Mouse (Mus musculus) gastrocnemius, adult 8-10 months (tissue): Measurements from ENCODE around the gene Cfh. TPM values are rescaled to one million over a fixed set of nuclear protein-coding genes. Genes with fewer than 3 reads are reported as not detected.
"Not testable (repeated sequence)": the region's sequence is repeated elsewhere in the genome, so short reads cannot be mapped to it uniquely, and the experiment has no call there.

ENCODE experiments used
- DNase-seq, 2 experiments: peaks; one replicate each; pipeline ENCODE4 v3.0.0; 2022; ENCODE audit warnings: low spot score in 2 of 2
- total RNA-seq, 4 experiments: library from RNA; stranded (reverse); gene quantifications; 2 replicates each; pipeline ENCODE4 v1.2.4; 2022

The Cfh gene
- total RNA-seq = 1 to 10 TPM; 2.4 to 8.9 (median 5.5) TPM

- not testable (repeated sequence) for DNase-seq
These were observed at the start of gene Cfh for GRCm38 (mm10) chr1:140183664-140184063. TSS of gene Cfh (minus strand) at chr1:140183764.

- DNase-seq = no peak
These were observed 43.1 kb upstream of the Cfh start for GRCm38 (mm10) chr1:140226673-140227072.

GRCm38 (mm10) chr1:140225221-140225620 is 41.7 kb upstream of the Cfh start:
- no peak for DNase-seq

DNA sequence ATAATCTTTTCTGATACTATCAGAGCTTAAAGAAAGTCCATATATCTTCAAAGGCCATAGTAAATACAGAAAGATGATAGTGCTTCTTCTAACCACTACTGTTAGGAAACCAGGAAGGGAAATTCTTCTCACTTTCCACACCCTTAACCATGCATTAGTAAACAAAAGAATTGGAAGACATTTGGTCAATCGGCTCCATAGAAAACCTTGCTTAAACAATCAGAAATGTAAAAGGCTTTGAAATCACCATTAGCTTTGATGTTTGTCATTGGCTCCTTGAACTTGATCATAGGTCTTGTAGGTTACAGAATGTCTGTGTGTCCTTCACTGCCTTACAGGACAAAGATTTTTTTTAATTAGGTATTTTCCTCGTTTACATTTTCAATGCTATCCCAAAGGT is 21.8 kb upstream of the Cfh start:
- DNase-seq = no peak

DNA sequence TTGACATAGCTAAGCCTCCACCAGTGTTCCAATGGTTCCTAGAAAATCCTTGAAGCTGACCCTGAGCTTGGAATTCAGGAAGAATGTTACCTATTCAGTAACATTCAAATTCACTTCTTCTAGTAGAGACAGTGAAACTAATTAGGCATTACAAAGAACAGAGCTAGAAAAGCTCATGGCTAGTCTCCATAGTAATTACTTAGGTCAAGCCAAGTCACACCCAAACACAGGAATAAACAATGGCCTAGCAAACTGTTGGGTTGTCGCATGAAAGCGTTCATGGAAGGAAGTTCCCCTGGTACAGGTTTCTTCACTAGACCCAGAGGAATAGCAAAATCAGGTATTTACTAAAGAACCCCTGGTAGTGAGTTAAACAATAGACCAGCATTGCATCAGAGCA is 4.9 kb upstream of the Cfh start:
- not testable (repeated sequence) for DNase-seq

DNA sequence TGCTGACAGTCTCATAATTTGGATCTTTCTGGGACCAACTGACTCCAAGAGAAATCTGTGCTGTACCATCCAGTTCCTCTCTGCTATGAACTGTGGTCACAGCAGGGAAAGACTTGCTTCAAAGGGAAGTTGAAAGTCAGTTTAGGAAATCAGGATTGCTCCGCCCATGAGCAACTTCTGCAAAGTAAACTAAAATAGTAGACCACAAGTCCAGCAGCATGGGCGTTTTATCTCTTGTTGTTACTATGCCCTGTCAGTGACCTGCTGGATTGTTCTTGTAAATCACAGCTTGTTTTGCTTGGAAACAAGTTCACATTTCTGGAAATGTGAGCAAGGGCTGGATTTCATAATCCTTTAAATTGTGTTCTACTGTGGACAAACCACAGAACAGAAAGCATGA is 356 bp downstream of the Cfh start:
- peak; percentile 4 to 5 for DNase-seq

- no peak for DNase-seq
These were observed 3.4 kb downstream of the Cfh start for GRCm38 (mm10) chr1:140180125-140180524.

GRCm38 (mm10) chr1:140175442-140175841 is 8.1 kb downstream of the Cfh start:
- DNase-seq = no peak

DNA sequence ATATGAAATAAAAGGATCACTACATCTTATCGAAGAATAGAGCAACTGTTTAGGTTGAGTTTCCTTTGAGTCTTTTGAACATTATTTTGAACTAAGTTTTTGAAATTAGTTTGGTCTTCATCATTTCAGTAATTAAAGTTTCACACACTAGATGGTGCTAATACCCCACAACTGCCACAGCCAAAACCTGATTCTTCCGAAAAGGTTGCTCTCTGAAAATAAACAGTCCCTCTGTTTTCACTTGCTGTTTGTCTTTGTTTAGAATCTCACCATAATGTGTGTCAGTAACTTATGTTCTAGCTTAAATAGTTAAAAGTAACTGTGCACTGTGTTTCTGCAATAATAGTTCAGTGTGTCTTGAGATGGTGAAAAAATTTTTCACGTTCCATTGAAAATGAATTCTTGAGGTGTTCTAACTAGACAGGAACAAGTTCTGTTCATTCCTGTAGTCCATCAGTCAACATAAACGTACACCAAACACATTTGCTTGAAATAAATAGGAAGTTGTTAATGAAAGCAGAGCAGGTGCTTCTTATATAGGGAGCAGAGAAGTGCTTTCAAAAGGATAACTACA is 11.9 kb downstream of the Cfh start:
- no peak for DNase-seq

DNA sequence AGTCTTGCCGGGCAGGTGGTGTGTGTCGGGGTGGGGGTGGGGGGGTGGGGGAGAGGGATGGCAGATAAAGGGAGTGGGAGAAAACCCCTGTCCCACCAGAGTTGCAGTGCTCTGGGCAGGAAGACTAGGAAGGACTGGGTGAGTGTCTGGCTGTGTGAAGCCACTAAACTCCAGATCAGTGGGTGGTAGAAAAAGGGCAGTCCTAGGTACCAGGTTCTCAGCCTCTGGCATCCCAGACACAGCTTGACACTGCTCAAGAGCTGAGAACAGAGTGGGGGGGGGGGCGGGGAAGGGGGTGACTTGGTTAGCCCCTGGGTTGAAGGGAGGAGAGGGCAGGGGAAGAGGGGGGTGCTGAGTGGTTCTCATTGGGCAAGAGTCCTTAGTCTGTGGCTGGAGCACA is 24.6 kb downstream of the Cfh start:
- DNase-seq = no peak

- DNase-seq = no peak
These were observed 114.1 kb downstream of the Cfh start for GRCm38 (mm10) chr1:140069471-140069870.

Other genes with a start within 250 kb of the Cfh start
- gene Kcnt2, start 62.4 kb upstream of the Cfh start, total RNA-seq = under 1 TPM; 0.29 to 0.54 (median 0.37) TPM